Mouse (Mus musculus) CH12.LX (cell line): ENCODE results near the gene Dusp9. TPM values are rescaled to one million over a fixed set of nuclear protein-coding genes. Genes with fewer than 3 reads are reported as not detected.
A peak's percentile ranks its signal among the peaks of the same experiment; 100 is the strongest.

Experiments used
- DNase-seq: peaks from one replicate; pipeline ENCODE4 v3.0.0-alpha.2; 2013; ENCODE audit errors: extremely low read depth
- H3K27ac ChIP-seq: 2 replicates; pipeline ENCODE4 v1.5.1; 2012; ENCODE audit warnings: low read depth, mild to moderate bottlenecking, control low read depth, moderate library complexity; ENCODE audit not compliant: insufficient read depth
- H3K27me3 ChIP-seq: replicated peaks from 2 replicates; pipeline ENCODE3; 2012; ENCODE audit warnings: inconsistent platforms
- H3K36me3 ChIP-seq, 2 experiments: replicated peaks in 1 of 2; 2 replicates each; pipeline versions ENCODE3 to v1.6.1; 2012; ENCODE audit warnings: inconsistent platforms in 1 of 2, low read length in 1 of 2, mild to moderate bottlenecking in 1 of 2, mixed read lengths in 1 of 2, moderate library complexity in 1 of 2; ENCODE audit not compliant: control insufficient read depth in 1 of 2, insufficient read depth in 1 of 2
- H3K4me1 ChIP-seq, 2 experiments: 2 replicates each; pipeline ENCODE4 v1.6.1; 2012; ENCODE audit warnings: inconsistent platforms in 1 of 2, moderate library complexity in 1 of 2; ENCODE audit not compliant: insufficient read depth in 2 of 2, control insufficient read depth in 1 of 2
- H3K4me2 ChIP-seq: 2 replicates; pipeline ENCODE4 v1.6.1; 2012; ENCODE audit warnings: low read depth, mild to moderate bottlenecking, control low read depth; ENCODE audit not compliant: poor library complexity, insufficient read depth, severe bottlenecking
- H3K4me3 ChIP-seq, 3 experiments: fragments of 150-350 bp in 1 of 3; sonication (generic) in 1 of 3; replicated peaks in 1 of 3; 2 replicates each; pipeline versions ENCODE3 to v1.5.1; 2011 to 2012; ENCODE audit warnings: low read depth in 2 of 3, low read length in 2 of 3, mild to moderate bottlenecking in 2 of 3, moderate library complexity in 2 of 3, control low read depth in 1 of 3, improper control_type of control experiment in 1 of 3, inconsistent platforms in 1 of 3, mixed read lengths in 1 of 3; ENCODE audit not compliant: poor library complexity in 1 of 3
- H3K79me2 ChIP-seq: replicated peaks from 2 replicates; pipeline ENCODE4 v1.6.1; 2012; ENCODE audit warnings: mild to moderate bottlenecking, moderate library complexity; ENCODE audit not compliant: control insufficient read depth, poor library complexity, insufficient read depth, severe bottlenecking; ENCODE audit errors: extremely low read depth
- H3K9ac ChIP-seq: 2 replicates; pipeline ENCODE4 v1.6.1; 2012; ENCODE audit warnings: low read depth, mild to moderate bottlenecking, control low read depth, moderate library complexity; ENCODE audit not compliant: insufficient read depth
- H3K9me3 ChIP-seq: replicated peaks from 2 replicates; pipeline ENCODE3; 2012; ENCODE audit warnings: low read length, inconsistent platforms, mixed read lengths
- BHLHE40 ChIP-seq: IDR thresholded peaks from 2 replicates; pipeline ENCODE4 v1.6.1; 2011; ENCODE audit warnings: mild to moderate bottlenecking, low read depth, low read length, improper control_type of control experiment
- CHD1 ChIP-seq: IDR thresholded peaks from 2 replicates; pipeline ENCODE4 v1.6.1; 2012; ENCODE audit warnings: low read depth, low read length, improper control_type of control experiment, inconsistent platforms
- CHD2 ChIP-seq: IDR thresholded peaks from 2 replicates; pipeline ENCODE4 v1.6.1; 2011; ENCODE audit warnings: low read length, improper control_type of control experiment
- CTCF ChIP-seq, 2 experiments: IDR thresholded peaks in 1 of 2; conservative IDR thresholded peaks in 1 of 2; 2 replicates each; pipeline ENCODE4 v1.5.1; 2011 to 2012; ENCODE audit warnings: low read depth in 2 of 2, low read length in 2 of 2, improper control_type of control experiment in 1 of 2, inconsistent platforms in 1 of 2, mild to moderate bottlenecking in 1 of 2, moderate library complexity in 1 of 2
- E2F4 ChIP-seq: IDR thresholded peaks from 2 replicates; pipeline ENCODE4 v1.6.1; 2011; ENCODE audit warnings: low read depth, low read length, improper control_type of control experiment; ENCODE audit not compliant: insufficient replicate concordance
- ETS1 ChIP-seq: conservative IDR thresholded peaks from 2 replicates; pipeline ENCODE4 v1.6.1; 2012; ENCODE audit warnings: low read depth, mild to moderate bottlenecking, inconsistent platforms, low read length, improper control_type of control experiment, moderate library complexity
- IRF4 ChIP-seq: IDR thresholded peaks from 2 replicates; pipeline ENCODE4 v1.6.1; 2014; ENCODE audit warnings: low read depth, mild to moderate bottlenecking, inconsistent platforms, low read length, improper control_type of control experiment
- JUND ChIP-seq: conservative IDR thresholded peaks from 2 replicates; pipeline ENCODE4 v1.6.1; 2011; ENCODE audit warnings: low read depth, low read length, improper control_type of control experiment
- KAT2A ChIP-seq: IDR thresholded peaks from 2 replicates; pipeline ENCODE4 v1.6.1; 2012; ENCODE audit warnings: low read length, improper control_type of control experiment, inconsistent platforms; ENCODE audit not compliant: insufficient replicate concordance
- MAFK ChIP-seq: IDR thresholded peaks from 2 replicates; pipeline ENCODE4 v1.6.1; 2011; ENCODE audit warnings: low read length, improper control_type of control experiment; ENCODE audit not compliant: insufficient replicate concordance
- MAX ChIP-seq: IDR thresholded peaks from 2 replicates; pipeline ENCODE4 v1.6.1; 2011; ENCODE audit warnings: low read length, improper control_type of control experiment
- MAZ ChIP-seq: IDR thresholded peaks from 2 replicates; pipeline ENCODE4 v1.6.1; 2012; ENCODE audit warnings: low read depth, mild to moderate bottlenecking, inconsistent platforms, low read length, improper control_type of control experiment, moderate library complexity
- MXI1 ChIP-seq: IDR thresholded peaks from 2 replicates; pipeline ENCODE4 v1.6.1; 2011; ENCODE audit warnings: mild to moderate bottlenecking, low read depth, low read length, improper control_type of control experiment
- MYC ChIP-seq: IDR thresholded peaks from 2 replicates; pipeline ENCODE4 v1.6.1; 2011; ENCODE audit warnings: low read depth, mild to moderate bottlenecking, improper control_type of control experiment, low read length
- PAX5 ChIP-seq: IDR thresholded peaks from 2 replicates; pipeline ENCODE4 v1.6.1; 2012; ENCODE audit warnings: low read length, inconsistent platforms, mixed read lengths
- SMC3 ChIP-seq: IDR thresholded peaks from 2 replicates; pipeline ENCODE4 v1.6.1; 2011; ENCODE audit warnings: low read depth, low read length, improper control_type of control experiment
- TBP ChIP-seq: conservative IDR thresholded peaks from 2 replicates; pipeline ENCODE4 v1.6.1; 2011; ENCODE audit warnings: low read depth, low read length, improper control_type of control experiment
- USF2 ChIP-seq: conservative IDR thresholded peaks from 2 replicates; pipeline ENCODE4 v1.6.1; 2011; ENCODE audit warnings: low read depth, low read length, improper control_type of control experiment
- ZC3H11A ChIP-seq: IDR thresholded peaks from 2 replicates; pipeline ENCODE4 v1.6.1; 2012; ENCODE audit warnings: low read depth, mild to moderate bottlenecking, inconsistent platforms, low read length, improper control_type of control experiment
- ZKSCAN1 ChIP-seq: IDR thresholded peaks from 2 replicates; pipeline ENCODE4 v1.6.1; 2012; ENCODE audit warnings: low read depth, inconsistent platforms, low read length, improper control_type of control experiment, borderline replicate concordance
- dilution Hi-C: fragments of 300-500 bp; cut with MboI; formaldehyde crosslinking; loops from 2 replicates; pipeline ENCODE4 v1.14.3; 2020; ENCODE audit warnings: low sequenced_read_pairs; ENCODE audit not compliant: extremely low pct_unique_long_range_greater_than_20kb, extremely low pct_ligation_motif_present
- in situ Hi-C: fragments of 300-500 bp; cut with MboI; formaldehyde crosslinking; loops from 3 replicates; pipeline ENCODE4 v1.14.3; 2019; ENCODE audit warnings: low sequenced_read_pairs, low pct_ligation_motif_present, low pct_unique_long_range_greater_than_20kb, mixed read lengths
- polyA plus RNA-seq: library from polyadenylated mRNA; unstranded; fragments of >175 nt; gene quantifications from 2 replicates; pipeline ENCODE4 v1.2.1, GENCODE M21; 2012; ENCODE audit warnings: low read depth; ENCODE audit not compliant: insufficient read length
- total RNA-seq, 2 experiments: library from RNA; depleted of rRNA; stranded (reverse); fragments of 300-350 nt in 1 of 2; fragments of >200 nt in 1 of 2; gene quantifications; 2 replicates each; pipeline ENCODE4 v1.2.3; 2012 to 2014

Gene Dusp9
- total and polyA plus RNA-seq, 3 experiments, result 0.09 to 0.47 (median 0.17) TPM

DNA sequence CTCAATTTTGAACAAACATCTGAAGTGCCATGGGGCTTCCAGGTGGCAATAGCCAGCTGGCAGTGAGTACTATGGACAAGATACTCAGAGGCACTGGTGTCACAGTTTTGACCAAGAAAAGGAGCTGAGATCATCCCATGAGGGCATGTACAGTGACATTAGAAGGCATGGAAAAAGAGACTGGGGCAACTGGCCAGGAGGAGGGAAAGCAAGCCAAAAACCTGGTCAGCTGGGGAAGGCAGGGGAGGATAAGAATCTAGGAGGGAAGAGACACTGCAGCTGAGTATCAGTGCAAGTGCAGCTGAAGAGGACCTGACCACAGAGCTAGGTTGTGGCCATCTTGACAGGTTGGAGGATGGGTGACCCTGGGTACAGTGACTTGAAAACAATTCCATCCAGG lies 12.2 kb upstream of the Dusp9 start:
- no peak overlapping the region for H3K4me3 ChIP-seq
- peaks cover 0 to 12% of the 10 kb centered on the region in 2 experiments; a peak in 2 of 4 replicates for H3K4me1 ChIP-seq
- TF ChIP-seq SMC3, result no peak
- no peak for TF ChIP-seq TBP
- no peak for TF ChIP-seq ZKSCAN1
- no peak for TF ChIP-seq BHLHE40
- no peak for TF ChIP-seq CTCF (conservative IDR thresholded peaks at IDR 0.05 in 1 of 2, IDR thresholded peaks at IDR 0.05 in 1 of 2; ENCODE audit: low read depth in 2 of 2, low read length in 2 of 2)
- TF ChIP-seq MAZ, result no peak
- no peak for TF ChIP-seq CHD1
- TF ChIP-seq MYC, result no peak
- no peak for TF ChIP-seq ETS1
- no peak for TF ChIP-seq JUND
- TF ChIP-seq ZC3H11A, result no peak
- TF ChIP-seq IRF4, result no peak
- TF ChIP-seq MXI1, result no peak
- TF ChIP-seq MAFK, result no peak
- no peak for TF ChIP-seq KAT2A
- no peak for TF ChIP-seq E2F4
- no peaks in the 10 kb centered on the region for H3K36me3 ChIP-seq
- dilution Hi-C loops, result no loop called here
- H3K9me3 ChIP-seq, result no peaks in the 10 kb centered on the region
- no peaks in the 10 kb centered on the region for H3K79me2 ChIP-seq
- no peaks in the 10 kb centered on the region for H3K27me3 ChIP-seq
- in situ Hi-C loops, result no loop called here
- H3K9ac ChIP-seq, result no peak overlapping the region
- no peak for DNase-seq
- no peak overlapping the region for H3K27ac ChIP-seq
- no peak overlapping the region for H3K4me2 ChIP-seq

DNA sequence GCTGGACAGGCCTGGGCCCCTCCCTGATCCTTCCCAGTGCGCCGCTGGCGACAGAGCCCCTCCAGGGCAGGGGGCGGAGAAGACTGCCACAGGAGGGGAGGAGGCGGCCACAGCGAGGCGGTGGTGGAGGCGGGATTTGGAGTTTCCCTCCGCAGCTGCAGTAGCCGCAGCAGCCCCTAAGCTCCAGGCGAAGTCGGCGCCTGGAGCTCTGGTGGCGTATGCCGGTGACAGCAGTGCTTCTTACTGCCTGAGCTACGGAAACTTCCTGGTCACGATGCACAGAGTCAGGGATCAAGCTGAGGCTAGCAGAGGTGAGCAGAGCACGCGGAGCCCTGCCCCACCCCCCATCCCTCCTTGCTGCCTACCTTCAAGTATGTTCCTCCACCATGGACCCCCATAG lies 3.8 kb upstream of the Dusp9 start:
- no peak overlapping the region for H3K9ac ChIP-seq
- in situ Hi-C loops, result no loop called here
- DNase-seq, result peak; percentile 14
- no peak overlapping the region for H3K4me3 ChIP-seq
- no peak overlapping the region for H3K27ac ChIP-seq
- no peaks in the 10 kb centered on the region for H3K9me3 ChIP-seq
- no peak for TF ChIP-seq MXI1
- no peak for TF ChIP-seq USF2
- TF ChIP-seq PAX5, result no peak
- no peak for TF ChIP-seq CHD2
- TF ChIP-seq MAX, result no peak
- peak overlapping the region; percentile 5; the same call in 1 of the 2 replicates for H3K4me2 ChIP-seq
- dilution Hi-C loops, result no loop called here
- no peaks in the 10 kb centered on the region for H3K27me3 ChIP-seq
- no peaks in the 10 kb centered on the region for H3K79me2 ChIP-seq
- peaks cover 5 to 13% of the 10 kb centered on the region in 2 experiments; a peak in 3 of 4 replicates for H3K4me1 ChIP-seq
- no peaks in the 10 kb centered on the region for H3K36me3 ChIP-seq
